Mouse (Mus musculus): Measurements from ENCODE around the gene Slc2a8. TPM values are rescaled to one million over a fixed set of nuclear protein-coding genes. Genes with fewer than 3 reads are reported as not detected.

The Slc2a8 gene
- polyA plus RNA-seq, 1 experiment from 2014 or later, result 22.3 TPM

- Histone ChIP-seq H3K9me3 (replicated peaks) (no peaks in the 10 kb centered on the region), H3K4me1 (peaks cover 51% of the 10 kb centered on the region), H3K4me3 (peak overlapping the region; percentile 68), H3K27me3 (ENCODE audit: low read depth, poor library complexity, severe bottlenecking) (no peaks in the 10 kb centered on the region), H3K36me3 (peaks cover 31% of the 10 kb centered on the region), H3K27ac (peak overlapping the region; percentile 92)
- WGBS, result under 1% methylated on average over 55 of the region's 55 CpGs
- DNase-seq (ENCODE audit: low spot score), result peak; percentile 86
Observed at GRCm38 (mm10) chr2:32966689-32967631, 14.9 kb downstream of the Slc2a8 start.

- WGBS, result 11% methylated on average over 13 of the region's 13 CpGs
- H3K27ac ChIP-seq, result peak overlapping the region; percentile 92
- H3K27me3 ChIP-seq (ENCODE audit: low read depth, poor library complexity, severe bottlenecking), result no peaks in the 10 kb centered on the region
- no peak for DNase-seq (ENCODE audit: low spot score)
- H3K36me3 ChIP-seq, result peaks cover 31% of the 10 kb centered on the region
- no peaks in the 10 kb centered on the region for H3K9me3 ChIP-seq (replicated peaks)
- H3K4me3 ChIP-seq, result peak overlapping the region; percentile 68
- peaks cover 52% of the 10 kb centered on the region for H3K4me1 ChIP-seq
Observed at GRCm38 (mm10) chr2:32966184-32966688, 15.6 kb downstream of the Slc2a8 start.

GRCm38 (mm10) chr2:32965511-32966183, 16.2 kb downstream of the Slc2a8 start:
- H3K36me3 ChIP-seq, result peaks cover 31% of the 10 kb centered on the region
- DNase-seq (ENCODE audit: low spot score), result no peak
- no peaks in the 10 kb centered on the region for H3K27me3 ChIP-seq (ENCODE audit: low read depth, poor library complexity, severe bottlenecking)
- peaks cover 58% of the 10 kb centered on the region for H3K4me1 ChIP-seq
- no peaks in the 10 kb centered on the region for H3K9me3 ChIP-seq (replicated peaks)
- no peak overlapping the region for H3K27ac ChIP-seq
- peak overlapping the region; percentile 68 for H3K4me3 ChIP-seq
- 22% methylated on average over 7 of the region's 7 CpGs for WGBS

GRCm38 (mm10) chr2:32964659-32965457, 17.0 kb downstream of the Slc2a8 start:
- no peak for DNase-seq (ENCODE audit: low spot score)
- Histone ChIP-seq H3K27ac (no peak overlapping the region), H3K4me1 (peaks cover 62% of the 10 kb centered on the region), H3K4me3 (peak overlapping the region; percentile 71; the same call in 1 of the 2 replicates), H3K9me3 (replicated peaks) (no peaks in the 10 kb centered on the region), H3K27me3 (ENCODE audit: low read depth, poor library complexity, severe bottlenecking) (no peaks in the 10 kb centered on the region), H3K36me3 (peaks cover 31% of the 10 kb centered on the region)
- 25% methylated on average over 10 of the region's 10 CpGs for WGBS

GRCm38 (mm10) chr2:32963981-32964380, 17.9 kb downstream of the Slc2a8 start:
- DNase-seq (ENCODE audit: low spot score), result no peak
- Histone ChIP-seq H3K4me3 (peak overlapping the region; percentile 71), H3K27me3 (ENCODE audit: low read depth, poor library complexity, severe bottlenecking) (no peaks in the 10 kb centered on the region), H3K27ac (0 out of 2 replicates have a peak overlapping the region, but pooled peaks have one; percentile 9), H3K36me3 (peaks cover 31% of the 10 kb centered on the region), H3K4me1 (peaks cover 62% of the 10 kb centered on the region), H3K9me3 (replicated peaks) (no peaks in the 10 kb centered on the region)
- 85% methylated on average over 1 of the region's 1 CpGs for WGBS

GRCm38 (mm10) chr2:32963544-32963943, 18.3 kb downstream of the Slc2a8 start:
- Histone ChIP-seq H3K4me1 (peaks cover 62% of the 10 kb centered on the region), H3K27me3 (ENCODE audit: low read depth, poor library complexity, severe bottlenecking) (no peaks in the 10 kb centered on the region), H3K4me3 (peak overlapping the region; percentile 71), H3K27ac (0 out of 2 replicates have a peak overlapping the region, but pooled peaks have one; percentile 9), H3K9me3 (replicated peaks) (no peaks in the 10 kb centered on the region), H3K36me3 (peaks cover 31% of the 10 kb centered on the region)
- 71% methylated on average over 4 of the region's 4 CpGs for WGBS
- no peak for DNase-seq (ENCODE audit: low spot score)

GRCm38 (mm10) chr2:32962875-32963220, 19.0 kb downstream of the Slc2a8 start:
- Histone ChIP-seq H3K4me3 (peak overlapping the region; percentile 71), H3K9me3 (replicated peaks) (no peaks in the 10 kb centered on the region), H3K27me3 (ENCODE audit: low read depth, poor library complexity, severe bottlenecking) (no peaks in the 10 kb centered on the region), H3K27ac (peak overlapping the region; percentile 96), H3K4me1 (peaks cover 59% of the 10 kb centered on the region), H3K36me3 (peaks cover 31% of the 10 kb centered on the region)
- DNase-seq (ENCODE audit: low spot score), result no peak
- 7% methylated on average over 9 of the region's 9 CpGs for WGBS

GRCm38 (mm10) chr2:32962062-32962874, 19.6 kb downstream of the Slc2a8 start:
- peak overlapping the region; percentile 96 for H3K27ac ChIP-seq
- H3K36me3 ChIP-seq, result peaks cover 32% of the 10 kb centered on the region
- H3K4me1 ChIP-seq, result peaks cover 53% of the 10 kb centered on the region
- no peaks in the 10 kb centered on the region for H3K9me3 ChIP-seq (replicated peaks)
- DNase-seq (ENCODE audit: low spot score), result peak; percentile 57
- H3K4me3 ChIP-seq, result peak overlapping the region; percentile 71
- H3K27me3 ChIP-seq (ENCODE audit: low read depth, poor library complexity, severe bottlenecking), result no peaks in the 10 kb centered on the region
- under 1% methylated on average over 33 of the region's 33 CpGs for WGBS

GRCm38 (mm10) chr2:32961192-32961995, 20.5 kb downstream of the Slc2a8 start, which contains the start of the genes Rpl12 and Lrsam1:
Rpl12 (plus strand) TSS chr2:32961559.
Lrsam1 (minus strand) TSS chr2:32961614.
- peak within 1 kb of the TSS; percentile 71 for H3K4me3 ChIP-seq
- no peaks in the 10 kb centered on the region for H3K27me3 ChIP-seq (ENCODE audit: low read depth, poor library complexity, severe bottlenecking)
- H3K9me3 ChIP-seq (replicated peaks), result no peaks in the 10 kb centered on the region
- peaks cover 39% of the 10 kb centered on the region for H3K36me3 ChIP-seq
- H3K4me1 ChIP-seq, result peaks cover 46% of the 10 kb centered on the region
- peak within 1 kb of the TSS; percentile 96 for H3K27ac ChIP-seq
- WGBS, result 3% methylated on average over 55 of the region's 55 CpGs
- peak; percentile 95 for DNase-seq (ENCODE audit: low spot score)

GRCm38 (mm10) chr2:32960273-32960672, 21.6 kb downstream of the Slc2a8 start:
- Histone ChIP-seq H3K9me3 (replicated peaks) (no peaks in the 10 kb centered on the region), H3K27ac (no peak overlapping the region), H3K27me3 (ENCODE audit: low read depth, poor library complexity, severe bottlenecking) (no peaks in the 10 kb centered on the region), H3K36me3 (peaks cover 44% of the 10 kb centered on the region), H3K4me3 (peak overlapping the region; percentile 14; the same call in 1 of the 2 replicates), H3K4me1 (peaks cover 37% of the 10 kb centered on the region)
- WGBS, result 93% methylated on average over 4 of the region's 4 CpGs
- no peak for DNase-seq (ENCODE audit: low spot score)

GRCm38 (mm10) chr2:32957344-32957743, 24.5 kb downstream of the Slc2a8 start:
- Histone ChIP-seq H3K36me3 (peaks cover 38% of the 10 kb centered on the region), H3K9me3 (replicated peaks) (no peaks in the 10 kb centered on the region), H3K4me3 (no peak overlapping the region), H3K27ac (no peak overlapping the region), H3K27me3 (ENCODE audit: low read depth, poor library complexity, severe bottlenecking) (no peaks in the 10 kb centered on the region), H3K4me1 (peaks cover 11% of the 10 kb centered on the region)
- no peak for DNase-seq (ENCODE audit: low spot score)
- 61% methylated on average over 8 of the region's 8 CpGs for WGBS

Measured in limb, embryonic 10.5 days (tissue).